Mouse (Mus musculus) cerebellum, adult (tissue): Measurements from ENCODE around the gene Med7.
A peak's percentile ranks its signal among the peaks of the same experiment; 100 is the strongest.

Experiments
- ATAC-seq: cut with Nextera tagmentation; 2 replicates; pipeline ENCODE4 v1.9.2; 2017; ENCODE audit warnings: mild to moderate bottlenecking, moderate library complexity, mixed read lengths; ENCODE audit not compliant: insufficient number of reproducible peaks, low FRiP score, low TSS enrichment

Med7 gene

DNA sequence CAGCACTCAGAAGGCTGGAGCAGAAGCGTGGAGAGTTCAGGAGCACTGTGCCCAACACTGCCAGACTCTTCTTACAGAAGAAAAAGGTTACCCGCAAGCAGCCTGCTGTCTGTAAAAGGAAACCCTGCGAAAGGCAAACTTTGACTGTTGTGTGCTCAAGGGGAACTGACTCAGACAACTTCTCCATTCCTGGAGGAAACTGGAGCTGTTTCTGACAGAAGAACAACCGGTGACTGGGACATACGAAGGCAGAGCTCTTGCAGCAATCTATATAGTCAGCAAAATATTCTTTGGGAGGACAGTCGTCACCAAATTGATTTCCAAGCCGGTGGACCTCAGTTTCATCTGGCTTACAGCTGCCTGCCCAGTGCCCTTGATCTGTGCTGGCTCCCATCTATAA, 43.8 kb downstream of the Med7 start:
- ATAC-seq = no peak

DNA sequence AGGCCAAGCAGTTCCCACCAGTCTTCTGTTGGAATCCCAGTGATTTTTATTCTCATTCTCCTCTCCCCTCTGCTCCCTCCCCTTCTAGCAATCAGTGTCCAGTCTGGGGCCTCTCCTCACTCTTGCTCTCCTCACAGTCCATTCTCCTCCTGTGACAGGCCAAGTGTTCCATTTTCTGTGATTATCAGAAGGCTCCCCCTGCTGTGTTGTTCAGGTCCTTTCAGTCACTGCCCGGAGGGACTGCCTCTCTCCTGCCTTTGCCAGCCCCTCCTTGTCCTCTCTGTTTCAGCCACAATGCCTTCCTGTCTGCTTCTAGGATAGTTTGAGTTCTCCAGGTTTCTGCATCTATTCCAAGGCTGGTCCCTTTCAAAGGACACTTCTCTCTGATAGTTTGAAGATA, 51.5 kb downstream of the Med7 start:
- peak; percentile 31; the same call in 1 of the 2 replicates for ATAC-seq

DNA sequence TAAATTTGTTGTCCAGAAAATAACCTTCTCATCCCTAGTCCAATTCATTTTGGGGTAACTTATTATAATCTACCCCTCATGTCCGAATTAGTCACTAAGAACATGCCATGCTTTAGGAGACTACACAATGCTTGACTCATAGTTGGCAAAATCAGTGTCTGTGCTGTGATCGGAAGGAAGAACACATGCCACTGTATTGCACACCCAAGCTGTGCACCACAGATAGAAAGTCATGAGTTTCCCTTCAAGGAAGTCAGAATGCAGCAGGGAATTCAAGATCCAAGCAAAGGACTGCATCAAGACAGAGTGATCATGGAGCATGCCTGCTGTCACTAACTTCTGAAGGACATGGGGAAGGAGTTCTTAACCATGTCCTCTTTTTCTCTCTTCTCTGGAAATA, 51.9 kb downstream of the Med7 start:
- no peak for ATAC-seq
